Mouse (Mus musculus) urinary bladder, postnatal 25 days (tissue): ENCODE data around the gene Olfr159.

Experiments used
- DNase-seq: peaks from one replicate; pipeline ENCODE4 v3.0.0; 2022; ENCODE audit warnings: low spot score

The Olfr159 gene

GRCm38 (mm10) chr4:43729794-43730550 lies 40.8 kb downstream of the Olfr159 start, which contains the start of gene Spaar:
TSS of gene Spaar (plus strand) at chr4:43730034.
- no peak for DNase-seq

GRCm38 (mm10) chr4:43729126-43729525 lies 41.7 kb downstream of the Olfr159 start:
- DNase-seq: no peak

- DNase-seq: peak; percentile 46
Measured at GRCm38 (mm10) chr4:43728576-43728954, 42.2 kb downstream of the Olfr159 start.

GRCm38 (mm10) chr4:43727718-43728575 lies 42.9 kb downstream of the Olfr159 start:
- DNase-seq: peak; percentile 39

GRCm38 (mm10) chr4:43726995-43727394 lies 43.8 kb downstream of the Olfr159 start, which contains the start of gene Hrct1:
TSS of gene Hrct1 (plus strand) at chr4:43727188.
- peak; percentile 69 for DNase-seq

DNA sequence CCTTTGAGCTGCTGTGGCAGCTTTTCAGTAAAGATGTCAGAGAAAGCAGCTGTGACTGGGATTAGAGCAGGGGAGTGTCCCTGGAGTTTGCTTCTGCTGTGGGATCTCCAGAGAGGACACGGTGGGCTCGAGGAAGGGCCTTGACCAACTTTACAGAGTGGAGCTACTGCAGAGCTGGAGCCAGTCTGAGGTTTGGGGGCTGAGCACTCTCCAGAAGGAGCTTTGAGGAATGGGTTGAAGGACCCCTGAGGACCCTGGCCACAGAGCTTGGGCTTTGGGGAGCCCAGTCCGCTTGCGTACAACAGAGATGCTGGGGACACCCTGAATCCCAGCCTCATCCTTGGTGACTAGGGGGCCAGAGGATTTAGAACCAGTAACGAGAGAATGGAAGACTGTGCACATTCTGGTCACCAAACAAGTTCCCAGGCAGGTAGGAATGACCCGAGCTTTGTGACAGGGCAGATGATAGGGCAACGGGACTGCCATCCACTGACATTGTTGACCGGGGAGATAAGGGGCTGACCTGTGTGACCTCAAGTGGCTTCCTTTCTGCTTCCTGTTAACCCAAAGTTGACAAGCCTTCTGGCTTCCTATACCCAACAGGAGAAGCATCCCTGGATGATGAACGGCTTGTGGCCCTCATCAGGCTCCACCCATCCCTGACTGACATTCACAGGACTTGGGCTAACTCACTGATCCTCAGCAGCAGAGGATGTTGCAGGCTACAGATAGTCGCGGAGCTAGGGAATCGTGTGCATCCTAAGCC lies 44.4 kb downstream of the Olfr159 start:
- no peak for DNase-seq

- peak; percentile 60 for DNase-seq
Measured at GRCm38 (mm10) chr4:43724764-43725163, 46.0 kb downstream of the Olfr159 start.

GRCm38 (mm10) chr4:43722191-43722590 lies 48.6 kb downstream of the Olfr159 start:
- DNase-seq: no peak

DNA sequence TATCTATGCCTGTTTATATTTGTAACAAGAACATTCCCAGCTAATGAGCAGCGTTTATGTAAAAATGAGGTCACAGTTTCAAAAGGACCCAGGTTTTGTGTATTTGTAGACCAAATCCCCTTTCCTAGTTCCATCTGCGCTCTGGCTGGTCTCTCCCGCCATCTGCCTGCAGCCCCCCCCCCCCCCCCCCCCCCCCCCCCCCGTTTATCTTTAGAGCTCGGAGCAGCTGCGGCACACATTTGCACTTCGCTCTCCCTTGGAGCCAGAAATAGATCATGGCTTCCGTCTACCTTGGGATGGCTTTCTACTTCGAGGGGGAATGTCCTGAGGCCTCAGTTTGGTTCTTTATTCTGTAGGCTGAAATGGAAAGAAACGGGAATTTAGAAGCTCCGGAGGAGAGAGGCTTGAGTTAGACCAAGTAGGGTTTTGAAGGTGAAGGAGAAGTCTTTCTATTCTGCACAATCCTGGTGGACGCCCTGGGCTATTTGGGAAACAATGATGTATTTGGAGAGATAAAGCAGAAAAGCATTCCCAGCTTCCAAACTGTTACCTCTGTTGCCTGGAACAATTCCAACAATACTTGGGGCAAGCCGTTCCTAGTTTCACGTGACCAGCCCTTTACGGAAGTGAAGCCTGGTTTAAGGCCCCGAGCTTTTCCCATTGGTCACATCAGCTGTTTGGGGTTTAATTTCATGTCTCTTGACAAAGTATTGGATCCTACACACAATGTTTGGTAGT lies 50.1 kb downstream of the Olfr159 start:
- no peak for DNase-seq
